Mouse (Mus musculus): ENCODE measurements around the gene Cmah. TPM values are rescaled to one million over a fixed set of nuclear protein-coding genes. Genes with fewer than 3 reads are reported as not detected.
"Not testable (repeated sequence)": the region's sequence is repeated elsewhere in the genome, so short reads cannot be mapped to it uniquely, and the experiment has no call there.

The Cmah gene
- polyA plus RNA-seq, 1 experiment from 2014 or later, result 0.30 TPM

DNA sequence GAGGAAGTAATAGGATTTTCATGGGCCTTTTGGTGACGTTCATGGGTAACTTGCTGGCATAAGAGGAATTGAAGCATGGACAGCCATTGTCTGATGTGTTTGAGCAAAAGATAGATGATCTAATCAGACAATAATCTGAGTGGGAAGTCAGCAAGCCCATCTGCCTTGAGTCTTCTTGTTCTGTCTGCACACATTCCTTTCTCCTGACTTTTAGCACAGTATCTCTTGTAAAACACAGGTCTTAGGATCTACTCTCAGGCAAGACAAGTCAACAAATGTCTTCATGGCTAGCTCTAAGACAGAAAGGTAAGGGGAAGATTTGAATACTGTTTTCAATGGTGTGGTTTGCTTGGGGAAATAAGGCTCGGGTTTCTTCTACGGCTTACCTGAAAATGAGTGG, 70.0 kb downstream of the Cmah start:
- ATAC-seq (ENCODE audit: insufficient number of reproducible peaks, insufficient read depth, low FRiP score, low read depth), result no peak
- H3K27ac ChIP-seq (replicated peaks in 1 of 2; ENCODE audit: control insufficient read depth in 1 of 2, insufficient read depth in 1 of 2, low read depth in 2 of 2, low read length in 2 of 2), result no peak overlapping the region
- H3K27me3 ChIP-seq (ENCODE audit: control insufficient read depth, insufficient read depth, low read length), result no peaks in the 10 kb centered on the region
- no peak overlapping the region for H3K4me3 ChIP-seq (ENCODE audit: control insufficient read depth in 1 of 2, insufficient read depth in 1 of 2, low read depth in 1 of 2, low read length in 2 of 2)
- no peaks in the 10 kb centered on the region for H3K9me3 ChIP-seq (ENCODE audit: control insufficient read depth, low read length)
- WGBS, result 89% methylated on average over 3 of the region's 3 CpGs
- H3K4me1 ChIP-seq (ENCODE audit: control insufficient read depth in 2 of 2, insufficient read depth in 2 of 2, low read length in 2 of 2), result peaks cover 5 to 9% of the 10 kb centered on the region in 2 experiments; a peak in 3 of 4 replicates
- H3K36me3 ChIP-seq (ENCODE audit: control insufficient read depth, insufficient read depth, low read length), result no peaks in the 10 kb centered on the region
- no peak overlapping the region for H3K9ac ChIP-seq (ENCODE audit: low read length)
- H3K4me2 ChIP-seq (ENCODE audit: low read length), result no peak overlapping the region

DNA sequence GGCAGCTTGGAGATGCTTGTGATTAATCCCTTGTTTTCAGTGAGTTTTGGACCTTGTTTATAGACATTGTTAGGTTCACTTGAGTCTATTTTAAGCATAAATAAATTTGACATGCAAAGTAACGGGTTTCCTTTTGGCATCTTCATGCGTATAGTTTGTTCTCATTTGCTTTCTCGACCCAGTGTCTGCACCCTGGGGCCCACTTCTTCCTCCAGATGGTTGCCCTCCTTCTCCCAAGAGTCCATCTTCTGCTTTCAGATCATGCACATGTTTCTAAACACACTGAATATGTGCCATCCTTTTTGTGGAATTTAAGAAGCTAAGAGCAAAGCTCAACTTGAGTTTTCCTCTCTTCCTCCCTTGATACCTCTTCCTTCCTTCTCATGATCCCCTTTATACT, 71.3 kb downstream of the Cmah start:
- H3K9ac ChIP-seq (ENCODE audit: low read length), result no peak overlapping the region
- no peak for ATAC-seq (ENCODE audit: insufficient number of reproducible peaks, insufficient read depth, low FRiP score, low read depth)
- no peaks in the 10 kb centered on the region for H3K36me3 ChIP-seq (ENCODE audit: control insufficient read depth, insufficient read depth, low read length)
- no peak overlapping the region for H3K27ac ChIP-seq (replicated peaks in 1 of 2; ENCODE audit: control insufficient read depth in 1 of 2, insufficient read depth in 1 of 2, low read depth in 2 of 2, low read length in 2 of 2)
- WGBS, result 81% methylated on average over 3 of the region's 3 CpGs
- H3K4me3 ChIP-seq (ENCODE audit: control insufficient read depth in 1 of 2, insufficient read depth in 1 of 2, low read depth in 1 of 2, low read length in 2 of 2), result no peak overlapping the region
- H3K9me3 ChIP-seq (ENCODE audit: control insufficient read depth, low read length), result no peaks in the 10 kb centered on the region
- peaks cover under 1 to 3% of the 10 kb centered on the region in 2 experiments; a peak in 1 of 4 replicates for H3K4me1 ChIP-seq (ENCODE audit: control insufficient read depth in 2 of 2, insufficient read depth in 2 of 2, low read length in 2 of 2)
- H3K27me3 ChIP-seq (ENCODE audit: control insufficient read depth, insufficient read depth, low read length), result no peaks in the 10 kb centered on the region
- H3K4me2 ChIP-seq (ENCODE audit: low read length), result no peak overlapping the region

DNA sequence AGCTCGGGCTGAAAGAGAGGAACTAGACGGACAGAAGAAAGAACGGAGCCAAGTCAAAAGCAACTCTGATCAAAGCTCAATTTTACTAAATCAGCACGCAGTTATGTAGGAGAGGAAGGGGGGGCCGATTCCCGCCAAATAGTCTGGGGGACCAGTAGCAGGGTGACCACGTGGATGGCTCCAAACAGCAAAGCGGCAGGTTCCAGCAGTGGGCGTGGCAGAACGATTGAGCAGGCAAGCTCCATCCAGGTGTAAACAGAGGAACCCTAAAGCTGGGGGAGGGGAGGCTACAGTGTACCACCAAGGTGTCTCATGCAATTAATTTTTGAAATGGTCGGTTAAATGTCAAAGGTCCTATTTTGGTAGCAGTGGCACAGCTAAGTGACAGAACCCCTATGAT, 74.6 kb downstream of the Cmah start:
- not testable (repeated sequence) for H3K4me3 ChIP-seq (ENCODE audit: control insufficient read depth in 1 of 2, insufficient read depth in 1 of 2, low read depth in 1 of 2, low read length in 2 of 2); H3K27me3 ChIP-seq (ENCODE audit: control insufficient read depth, insufficient read depth, low read length); H3K36me3 ChIP-seq (ENCODE audit: control insufficient read depth, insufficient read depth, low read length); H3K27ac ChIP-seq (replicated peaks in 1 of 2; ENCODE audit: control insufficient read depth in 1 of 2, insufficient read depth in 1 of 2, low read depth in 2 of 2, low read length in 2 of 2); ATAC-seq (ENCODE audit: insufficient number of reproducible peaks, insufficient read depth, low FRiP score, low read depth); H3K9ac ChIP-seq (ENCODE audit: low read length); H3K4me1 ChIP-seq (ENCODE audit: control insufficient read depth in 2 of 2, insufficient read depth in 2 of 2, low read length in 2 of 2); H3K9me3 ChIP-seq (ENCODE audit: control insufficient read depth, low read length)
- WGBS, result 22% methylated on average over 11 of the region's 11 CpGs
- peak overlapping the region; percentile 50 for H3K4me2 ChIP-seq (ENCODE audit: low read length)

DNA sequence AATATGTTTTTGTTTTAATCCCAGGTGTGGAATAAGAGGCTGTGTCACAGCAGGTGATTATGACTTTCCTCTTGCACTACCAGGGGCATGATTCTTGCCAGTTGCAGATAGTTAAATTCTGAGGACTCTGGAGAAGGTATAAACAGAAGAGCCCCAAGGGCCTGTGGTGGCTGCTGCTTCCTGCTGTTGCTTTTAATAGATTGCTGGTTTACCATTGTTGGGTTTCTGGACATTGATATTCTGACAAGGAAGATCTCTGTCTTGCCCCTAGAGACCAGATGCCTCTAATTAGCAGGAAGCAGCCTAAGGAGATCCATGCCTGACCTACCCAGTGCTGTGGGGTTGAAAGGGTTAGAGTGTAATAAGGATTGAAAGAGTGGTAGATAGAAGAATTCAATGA, 75.8 kb downstream of the Cmah start:
- Histone ChIP-seq H3K36me3 (ENCODE audit: control insufficient read depth, insufficient read depth, low read length) (no peaks in the 10 kb centered on the region), H3K27ac (replicated peaks in 1 of 2; ENCODE audit: control insufficient read depth in 1 of 2, insufficient read depth in 1 of 2, low read depth in 2 of 2, low read length in 2 of 2) (no peak overlapping the region), H3K4me1 (ENCODE audit: control insufficient read depth in 2 of 2, insufficient read depth in 2 of 2, low read length in 2 of 2) (no peaks in the 10 kb centered on the region), H3K9me3 (ENCODE audit: control insufficient read depth, low read length) (no peaks in the 10 kb centered on the region), H3K4me3 (ENCODE audit: control insufficient read depth in 1 of 2, insufficient read depth in 1 of 2, low read depth in 1 of 2, low read length in 2 of 2) (no peak overlapping the region), H3K4me2 (ENCODE audit: low read length) (no peak overlapping the region), H3K27me3 (ENCODE audit: control insufficient read depth, insufficient read depth, low read length) (no peaks in the 10 kb centered on the region), H3K9ac (ENCODE audit: low read length) (no peak overlapping the region)
- ATAC-seq (ENCODE audit: insufficient number of reproducible peaks, insufficient read depth, low FRiP score, low read depth), result no peak

DNA sequence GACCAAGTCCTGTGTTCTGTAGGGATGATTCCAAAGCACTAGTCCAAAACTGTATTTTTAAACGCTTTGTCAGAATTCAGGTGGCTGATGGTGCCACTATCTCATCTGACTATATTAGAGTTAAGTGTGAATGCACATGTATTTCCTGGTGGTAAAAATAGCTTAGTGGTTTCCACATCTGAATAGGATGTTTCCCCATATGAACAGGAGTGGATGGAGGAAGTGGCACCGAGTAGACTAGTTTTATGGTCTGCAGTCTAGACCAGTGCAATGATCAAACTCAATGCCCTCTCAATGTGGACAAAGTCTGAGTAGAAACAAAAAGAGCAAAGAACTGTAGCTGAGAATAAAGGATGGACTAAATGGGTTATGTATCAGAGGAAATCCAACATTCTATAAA, 79.6 kb downstream of the Cmah start:
- ATAC-seq (ENCODE audit: insufficient number of reproducible peaks, insufficient read depth, low FRiP score, low read depth), result no peak
- H3K9ac ChIP-seq (ENCODE audit: low read length), result no peak overlapping the region
- H3K27ac ChIP-seq (replicated peaks in 1 of 2; ENCODE audit: control insufficient read depth in 1 of 2, insufficient read depth in 1 of 2, low read depth in 2 of 2, low read length in 2 of 2), result no peak overlapping the region
- H3K27me3 ChIP-seq (ENCODE audit: control insufficient read depth, insufficient read depth, low read length), result no peaks in the 10 kb centered on the region
- no peaks in the 10 kb centered on the region for H3K9me3 ChIP-seq (ENCODE audit: control insufficient read depth, low read length)
- no peaks in the 10 kb centered on the region for H3K4me1 ChIP-seq (ENCODE audit: control insufficient read depth in 2 of 2, insufficient read depth in 2 of 2, low read length in 2 of 2)
- H3K36me3 ChIP-seq (ENCODE audit: control insufficient read depth, insufficient read depth, low read length), result no peaks in the 10 kb centered on the region
- H3K4me2 ChIP-seq (ENCODE audit: low read length), result no peak overlapping the region
- H3K4me3 ChIP-seq (ENCODE audit: control insufficient read depth in 1 of 2, insufficient read depth in 1 of 2, low read depth in 1 of 2, low read length in 2 of 2), result no peak overlapping the region
- 78% methylated on average over 2 of the region's 2 CpGs for WGBS

DNA sequence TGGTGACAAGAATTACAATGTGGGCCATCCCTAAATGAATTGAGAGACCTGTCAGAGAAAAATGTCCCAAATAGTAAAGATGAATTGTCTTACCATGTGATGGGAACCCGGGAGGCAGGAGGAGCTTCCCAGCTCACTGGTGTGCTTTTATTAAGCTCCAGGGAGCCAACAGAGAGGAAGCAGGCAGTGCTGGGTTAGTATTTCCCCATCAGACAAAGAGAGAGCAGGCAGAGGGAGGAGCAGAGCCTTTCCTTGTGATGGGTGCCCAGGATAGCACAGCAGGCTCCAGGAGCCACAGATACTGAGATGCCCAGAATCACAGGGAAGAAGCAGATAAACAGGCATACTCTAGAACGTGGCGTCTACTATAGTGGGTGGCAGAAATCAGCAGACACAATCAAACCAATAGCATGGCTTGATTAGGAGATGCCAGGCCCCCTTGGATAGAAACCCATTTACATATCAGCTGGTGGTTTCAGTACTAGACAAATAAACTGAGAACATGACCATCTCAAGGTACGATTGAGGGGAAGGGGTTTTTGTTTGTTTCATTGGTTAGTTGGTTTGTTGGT, 87.5 kb downstream of the Cmah start:
- no peak overlapping the region for H3K9ac ChIP-seq (ENCODE audit: low read length)
- H3K9me3 ChIP-seq (ENCODE audit: control insufficient read depth, low read length), result no peaks in the 10 kb centered on the region
- H3K36me3 ChIP-seq (ENCODE audit: control insufficient read depth, insufficient read depth, low read length), result no peaks in the 10 kb centered on the region
- no peak overlapping the region for H3K27ac ChIP-seq (replicated peaks in 1 of 2; ENCODE audit: control insufficient read depth in 1 of 2, insufficient read depth in 1 of 2, low read depth in 2 of 2, low read length in 2 of 2)
- H3K27me3 ChIP-seq (ENCODE audit: control insufficient read depth, insufficient read depth, low read length), result no peaks in the 10 kb centered on the region
- H3K4me1 ChIP-seq (ENCODE audit: control insufficient read depth in 2 of 2, insufficient read depth in 2 of 2, low read length in 2 of 2), result peaks cover 0 to 2% of the 10 kb centered on the region in 2 experiments; a peak in 1 of 4 replicates
- WGBS, result 50% methylated on average over 4 of the region's 4 CpGs
- no peak overlapping the region for H3K4me3 ChIP-seq (ENCODE audit: control insufficient read depth in 1 of 2, insufficient read depth in 1 of 2, low read depth in 1 of 2, low read length in 2 of 2)
- H3K4me2 ChIP-seq (ENCODE audit: low read length), result no peak overlapping the region
- ATAC-seq (ENCODE audit: insufficient number of reproducible peaks, insufficient read depth, low FRiP score, low read depth), result no peak

DNA sequence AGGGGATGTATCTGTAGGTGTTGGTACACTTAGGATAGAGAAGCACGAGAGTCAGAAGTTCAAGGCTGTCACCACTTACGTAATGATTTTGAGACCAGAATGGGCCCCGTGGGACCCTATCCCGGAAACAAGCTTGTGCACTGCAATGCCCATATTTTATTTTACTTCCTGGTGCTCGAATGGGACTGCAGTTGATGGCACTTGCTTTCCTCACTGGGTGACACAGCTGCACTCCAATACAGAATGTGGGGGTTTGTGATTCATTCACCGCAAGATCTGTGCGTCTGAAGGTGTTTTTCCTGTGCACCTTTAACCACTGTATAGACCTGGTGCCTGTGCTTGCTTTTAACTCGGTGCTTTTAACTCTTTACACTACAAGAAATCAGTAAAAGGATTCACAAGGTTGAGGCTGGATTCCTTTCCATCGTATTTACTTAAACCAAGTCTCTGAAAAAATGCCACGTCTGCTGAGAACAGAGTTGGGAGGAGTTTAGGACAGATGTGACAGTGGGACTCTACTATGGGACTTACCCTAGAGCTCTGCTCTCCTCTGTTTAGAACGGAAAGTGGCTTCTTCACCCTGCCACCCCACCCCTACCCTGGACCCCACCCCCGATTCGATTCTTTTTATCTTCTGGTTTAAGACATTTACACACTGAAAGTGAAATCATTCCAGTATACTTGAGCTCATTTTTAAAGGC, 88.5 kb downstream of the Cmah start:
- Histone ChIP-seq H3K4me3 (ENCODE audit: control insufficient read depth in 1 of 2, insufficient read depth in 1 of 2, low read depth in 1 of 2, low read length in 2 of 2) (no peak overlapping the region), H3K27ac (replicated peaks in 1 of 2; ENCODE audit: control insufficient read depth in 1 of 2, insufficient read depth in 1 of 2, low read depth in 2 of 2, low read length in 2 of 2) (no peak overlapping the region), H3K9ac (ENCODE audit: low read length) (no peak overlapping the region), H3K4me1 (ENCODE audit: control insufficient read depth in 2 of 2, insufficient read depth in 2 of 2, low read length in 2 of 2) (peaks cover 0 to 2% of the 10 kb centered on the region in 2 experiments; a peak in 1 of 4 replicates), H3K4me2 (ENCODE audit: low read length) (no peak overlapping the region), H3K27me3 (ENCODE audit: control insufficient read depth, insufficient read depth, low read length) (no peaks in the 10 kb centered on the region), H3K36me3 (ENCODE audit: control insufficient read depth, insufficient read depth, low read length) (no peaks in the 10 kb centered on the region), H3K9me3 (ENCODE audit: control insufficient read depth, low read length) (no peaks in the 10 kb centered on the region)
- WGBS, result 68% methylated on average over 13 of the region's 13 CpGs
- no peak for ATAC-seq (ENCODE audit: insufficient number of reproducible peaks, insufficient read depth, low FRiP score, low read depth)

DNA sequence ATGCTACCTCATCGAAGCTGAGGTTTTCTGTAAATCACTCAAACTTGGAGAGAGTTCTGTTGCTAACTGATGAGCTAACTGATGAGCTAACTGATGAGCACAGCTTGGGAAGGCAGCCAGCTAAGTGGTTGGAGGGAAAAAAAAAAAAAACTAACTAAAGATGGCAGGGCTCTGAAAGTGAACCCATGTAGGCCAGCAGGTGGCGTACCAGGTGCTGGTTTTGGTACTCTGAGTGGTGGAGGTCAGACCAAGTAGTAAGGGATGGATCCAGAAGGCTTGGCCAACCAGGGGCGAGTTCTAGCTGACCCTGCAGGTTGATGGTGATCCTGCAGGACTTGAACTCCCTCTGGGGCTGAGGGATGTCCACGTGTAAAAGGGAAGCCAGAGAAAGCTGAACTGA, 89.2 kb downstream of the Cmah start:
- no peak overlapping the region for H3K4me2 ChIP-seq (ENCODE audit: low read length)
- no peak overlapping the region for H3K9ac ChIP-seq (ENCODE audit: low read length)
- H3K27me3 ChIP-seq (ENCODE audit: control insufficient read depth, insufficient read depth, low read length), result no peaks in the 10 kb centered on the region
- 40% methylated on average over 4 of the region's 4 CpGs for WGBS
- no peaks in the 10 kb centered on the region for H3K36me3 ChIP-seq (ENCODE audit: control insufficient read depth, insufficient read depth, low read length)
- no peak overlapping the region for H3K27ac ChIP-seq (replicated peaks in 1 of 2; ENCODE audit: control insufficient read depth in 1 of 2, insufficient read depth in 1 of 2, low read depth in 2 of 2, low read length in 2 of 2)
- ATAC-seq (ENCODE audit: insufficient number of reproducible peaks, insufficient read depth, low FRiP score, low read depth), result no peak
- no peaks in the 10 kb centered on the region for H3K9me3 ChIP-seq (ENCODE audit: control insufficient read depth, low read length)
- no peak overlapping the region for H3K4me3 ChIP-seq (ENCODE audit: control insufficient read depth in 1 of 2, insufficient read depth in 1 of 2, low read depth in 1 of 2, low read length in 2 of 2)
- H3K4me1 ChIP-seq (ENCODE audit: control insufficient read depth in 2 of 2, insufficient read depth in 2 of 2, low read length in 2 of 2), result peaks cover 0 to 2% of the 10 kb centered on the region in 2 experiments; a peak in 1 of 4 replicates

All from heart, embryonic 14.5 days (tissue).